Mouse (Mus musculus): ENCODE measurements around the gene Elk4.

Gene Elk4
- long read RNA-seq, experiment 1, full-length matches to known transcripts: 1 of 6 reads
- long read RNA-seq, experiment 1, partial matches to known transcripts: 0 of 6 reads
- long read RNA-seq, experiment 1, other reads (novel, unspliced or antisense): 5 of 6 reads
- long read RNA-seq, experiment 2, partial matches to known transcripts: 0 of 3 reads
- long read RNA-seq, experiment 2, other reads (novel, unspliced or antisense): 3 of 3 reads

DNA sequence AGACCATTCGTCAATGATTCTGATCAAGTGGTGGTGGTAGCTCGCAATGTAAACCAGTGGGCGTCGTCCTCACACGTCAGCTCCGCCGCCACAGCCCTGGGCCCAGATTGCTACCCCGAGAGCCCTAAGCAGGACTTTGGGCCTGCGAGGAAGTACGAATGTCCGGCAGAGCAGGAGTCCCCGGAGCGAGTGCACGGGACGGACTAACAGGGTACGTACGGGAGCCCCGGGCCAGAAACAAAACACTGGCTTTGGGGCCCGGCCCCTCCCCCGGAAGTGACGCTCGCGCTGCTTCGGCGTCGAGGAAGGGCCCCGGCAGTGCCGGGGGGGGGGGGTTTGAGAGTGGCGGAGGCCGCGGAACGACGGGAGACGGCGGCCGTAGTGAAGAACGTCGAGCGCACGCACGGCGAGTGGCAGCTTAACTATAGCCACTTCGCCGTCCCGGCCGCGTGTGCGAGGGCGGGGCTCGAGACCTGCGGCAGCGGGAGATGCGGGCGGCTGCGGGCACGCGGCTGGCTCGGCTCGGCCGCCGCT lies at the start of gene Elk4:
Elk4 (plus strand) TSS at position 326 of the 534 bp plus-strand sequence.
- intact Hi-C loops (cut with DNase I): no loop called here

- intact Hi-C loops (cut with DNase I): no loop called here
Measured at GRCm38 (mm10) chr1:131961004-131961403, 46.4 kb upstream of the Elk4 start.

GRCm38 (mm10) chr1:131962606-131963084 lies 44.8 kb upstream of the Elk4 start, which contains the start of gene Slc45a3:
Gene Slc45a3, plus strand, starts transcription at chr1:131962967.
- intact Hi-C loops (cut with DNase I): no loop called here

- intact Hi-C loops (cut with DNase I): no loop called here
Measured at GRCm38 (mm10) chr1:131963085-131963951, 44.1 kb upstream of the Elk4 start.

DNA sequence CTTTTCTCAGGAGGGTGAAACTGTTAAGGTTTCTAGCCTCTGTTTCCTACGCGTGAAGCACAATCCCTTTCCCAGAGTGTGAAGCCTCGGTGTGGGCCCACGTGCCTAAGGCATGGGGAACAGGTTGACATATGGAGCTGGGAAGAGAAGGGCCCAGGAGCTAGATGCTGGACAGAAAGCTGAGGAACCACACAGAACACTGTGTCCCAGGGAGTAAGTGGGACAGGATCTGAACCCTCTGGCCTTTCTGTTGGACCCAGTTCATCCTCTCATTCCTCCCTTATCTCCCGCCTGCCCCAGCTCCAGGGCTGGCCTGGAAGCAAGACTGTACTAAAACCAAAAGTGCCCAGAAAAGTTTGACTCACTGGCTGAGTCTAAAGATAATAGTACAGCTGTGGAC lies 43.3 kb upstream of the Elk4 start:
- intact Hi-C loops (cut with DNase I): no loop called here

DNA sequence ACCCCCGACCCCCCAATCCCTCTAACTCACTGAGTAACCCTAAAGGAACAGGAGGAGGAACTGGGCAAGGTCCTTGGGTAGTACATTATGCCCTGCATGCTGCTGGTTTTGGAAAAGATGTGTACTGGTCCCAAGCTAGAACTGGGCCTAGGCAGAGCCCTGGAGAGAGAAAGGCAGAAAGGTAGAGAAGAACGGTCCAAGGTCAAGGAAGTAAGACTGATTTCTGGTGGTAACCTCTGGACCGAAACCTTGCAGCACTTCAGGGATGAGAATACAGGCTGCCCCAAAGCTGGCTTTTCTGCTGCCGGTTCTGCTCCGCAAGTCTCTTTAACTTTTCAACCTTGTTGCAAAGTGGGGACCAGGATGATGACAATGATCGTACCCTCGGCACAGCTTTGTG lies 42.8 kb upstream of the Elk4 start:
- intact Hi-C loops (cut with DNase I): no loop called here

DNA sequence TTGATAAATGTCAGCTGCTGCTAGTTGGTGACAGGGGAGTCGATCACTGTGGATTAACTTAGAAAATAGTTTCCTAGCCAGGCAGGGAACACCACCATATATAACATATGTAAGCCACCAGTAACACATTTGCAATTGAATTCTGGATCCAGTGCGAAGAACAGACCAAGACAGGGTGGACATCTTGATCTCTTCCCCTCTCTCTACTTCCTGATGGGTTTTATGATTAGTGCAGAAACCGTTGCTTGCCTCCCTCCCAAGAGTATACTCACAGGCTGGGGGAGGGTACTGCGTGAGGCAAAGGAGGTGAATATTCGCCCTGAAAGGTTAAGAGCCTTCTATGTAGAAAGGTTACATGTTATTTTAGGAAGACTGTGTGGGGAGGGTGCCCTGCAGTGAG lies 41.6 kb upstream of the Elk4 start:
- intact Hi-C loops (cut with DNase I): no loop called here

DNA sequence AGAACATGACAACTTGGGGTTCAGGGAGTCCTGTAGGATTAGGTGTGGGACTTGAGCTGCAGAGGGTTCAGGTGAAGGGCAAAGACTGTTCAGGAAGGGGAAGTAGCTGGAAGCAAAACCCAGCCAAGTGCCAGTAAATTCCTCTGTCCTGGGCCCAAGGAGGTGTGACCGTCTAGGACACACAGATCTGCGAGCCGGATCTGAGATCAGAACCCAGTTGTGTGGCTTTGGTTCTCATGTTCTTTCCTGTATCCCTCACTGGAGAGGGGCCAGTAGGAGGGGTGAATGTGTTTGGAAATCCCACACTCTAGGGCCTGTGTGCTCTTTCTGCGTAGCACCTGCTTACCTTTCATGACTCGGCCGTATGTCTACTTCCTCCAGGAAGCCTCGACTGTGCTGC lies 40.1 kb upstream of the Elk4 start:
- intact Hi-C loops (cut with DNase I): no loop called here

DNA sequence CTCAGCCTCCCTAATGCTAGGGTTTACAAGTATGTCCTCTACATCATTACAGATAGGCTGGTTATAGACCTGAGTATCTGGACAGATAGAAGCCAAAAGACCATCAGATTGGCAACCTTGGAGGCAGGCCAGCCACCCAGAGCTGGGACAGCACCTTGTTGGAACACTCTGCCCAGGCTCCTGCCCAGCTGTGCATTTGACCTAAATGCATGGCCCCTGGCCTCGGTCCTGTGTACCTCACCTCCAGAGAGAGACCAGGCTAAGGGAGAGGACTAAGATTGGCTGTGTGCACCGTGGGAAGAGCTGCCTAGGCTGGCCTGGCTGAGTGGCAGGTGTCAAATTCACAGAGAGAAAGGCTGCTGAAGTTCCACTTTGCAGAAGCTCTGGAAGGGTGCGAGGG lies 38.9 kb upstream of the Elk4 start:
- intact Hi-C loops (cut with DNase I): no loop called here

- intact Hi-C loops (cut with DNase I): no loop called here
Measured at GRCm38 (mm10) chr1:131968983-131969382, 38.4 kb upstream of the Elk4 start.

- intact Hi-C loops (cut with DNase I): no loop called here
Measured at GRCm38 (mm10) chr1:131969825-131970224, 37.6 kb upstream of the Elk4 start.

DNA sequence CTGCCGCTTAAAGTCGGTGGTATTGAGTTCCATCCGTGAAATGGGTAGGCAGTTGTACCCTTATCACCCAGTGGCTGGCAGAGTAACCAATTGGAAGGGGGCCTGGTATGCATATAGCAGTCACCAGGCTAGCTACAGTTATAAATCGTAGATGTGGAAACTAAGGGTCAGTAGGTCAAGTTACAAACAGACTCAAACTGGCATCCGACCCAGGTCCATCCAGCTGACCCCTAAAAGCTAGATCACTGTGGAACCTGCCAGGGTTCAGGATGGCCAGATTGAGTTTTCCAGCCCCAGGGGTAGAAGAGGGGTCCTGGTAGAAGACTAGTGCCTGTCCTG lies 37.1 kb upstream of the Elk4 start:
- intact Hi-C loops (cut with DNase I): no loop called here

- intact Hi-C loops (cut with DNase I): no loop called here
Measured at GRCm38 (mm10) chr1:131970661-131971520, 36.5 kb upstream of the Elk4 start.

DNA sequence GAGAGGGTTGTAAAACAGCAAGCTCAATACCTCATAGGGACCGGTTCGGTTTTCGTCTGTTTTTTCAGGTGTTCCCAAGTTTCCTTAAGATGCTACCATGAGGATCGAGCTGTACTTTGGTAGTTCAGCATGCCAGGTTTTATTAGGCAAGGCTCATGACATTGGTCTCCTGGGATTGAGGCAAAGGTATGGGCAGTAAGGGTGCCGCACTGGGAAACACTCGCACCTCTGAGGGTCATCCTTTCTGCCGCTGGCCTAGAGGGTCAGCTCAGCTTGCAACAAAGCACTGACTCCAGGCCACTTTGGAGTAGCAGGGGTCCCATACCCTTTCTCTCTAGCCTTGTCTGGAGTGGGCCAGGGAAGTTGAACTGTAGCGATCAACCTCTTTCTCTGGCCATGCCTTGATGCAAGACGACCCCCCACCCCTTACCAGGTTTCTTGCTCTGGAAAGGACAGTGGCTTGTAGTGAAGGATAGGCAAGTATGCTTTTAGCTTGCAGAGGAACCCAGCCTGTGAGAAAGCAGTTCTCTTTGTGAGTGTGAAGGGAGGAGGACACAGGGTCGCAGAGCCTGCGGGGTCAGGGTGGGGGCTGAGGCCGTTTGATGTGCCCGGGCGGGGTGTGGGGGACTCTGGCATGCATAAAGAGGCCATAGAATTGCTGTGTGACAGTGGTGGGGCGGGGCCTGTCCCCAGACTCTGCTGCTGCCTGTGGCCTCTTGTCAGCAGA lies 35.5 kb upstream of the Elk4 start:
- intact Hi-C loops (cut with DNase I): no loop called here

- intact Hi-C loops (cut with DNase I): no loop called here
Measured at GRCm38 (mm10) chr1:131972498-131973334, 34.7 kb upstream of the Elk4 start.

- intact Hi-C loops (cut with DNase I): no loop called here
Measured at GRCm38 (mm10) chr1:131973991-131974390, 33.4 kb upstream of the Elk4 start.

- intact Hi-C loops (cut with DNase I): no loop called here
Measured at GRCm38 (mm10) chr1:131976886-131977285, 30.5 kb upstream of the Elk4 start.

DNA sequence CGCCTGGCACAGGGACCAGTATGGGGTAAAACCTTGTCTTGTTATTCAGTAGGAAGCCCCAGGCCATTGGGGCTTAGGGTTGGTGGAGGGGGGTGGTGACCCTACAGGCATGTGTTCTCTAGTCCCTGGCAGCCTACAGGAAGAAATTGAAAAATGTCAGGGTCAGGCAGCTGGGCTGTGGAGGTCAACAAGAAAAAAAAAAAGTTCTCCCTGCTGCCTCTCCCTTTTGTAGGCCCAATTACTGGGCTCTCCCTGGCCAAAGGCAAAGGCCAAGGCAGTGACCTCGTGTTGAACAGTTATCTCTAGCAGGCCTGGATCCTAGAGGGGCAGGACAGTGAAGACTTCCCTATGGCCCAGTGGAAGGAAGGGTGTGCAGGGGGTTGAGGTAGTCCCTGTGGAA lies 26.9 kb upstream of the Elk4 start:
- intact Hi-C loops (cut with DNase I): no loop called here

GRCm38 (mm10) chr1:131981378-131982013 lies 25.9 kb upstream of the Elk4 start:
- intact Hi-C loops (cut with DNase I): loop anchor here (1.0 kb wide), 1 partner anchor 44 kb away; no protein-coding TSS in a partner anchor
